Mouse (Mus musculus): ENCODE results near the gene Atp7b.

GRCm38 (mm10) chr8:22055492-22055877 lies 4.6 kb downstream of the Atp7b start:
- TF ChIP-seq EP300 (IDR thresholded peaks at IDR 0.05) (no peak), CTCF (IDR thresholded peaks at IDR 0.05) (no peak)
